Mouse (Mus musculus) regulatory T cell (primary cell): ENCODE data around the gene Bik.

Experiments used
- in situ Hi-C: fragments of 300-600 bp; cut with MboI, MseI; formaldehyde crosslinking; loops from one replicate; pipeline ENCODE4 v1.15.1; 2025; ENCODE audit warnings: high pct_unique_total_duplicates

Bik gene

DNA sequence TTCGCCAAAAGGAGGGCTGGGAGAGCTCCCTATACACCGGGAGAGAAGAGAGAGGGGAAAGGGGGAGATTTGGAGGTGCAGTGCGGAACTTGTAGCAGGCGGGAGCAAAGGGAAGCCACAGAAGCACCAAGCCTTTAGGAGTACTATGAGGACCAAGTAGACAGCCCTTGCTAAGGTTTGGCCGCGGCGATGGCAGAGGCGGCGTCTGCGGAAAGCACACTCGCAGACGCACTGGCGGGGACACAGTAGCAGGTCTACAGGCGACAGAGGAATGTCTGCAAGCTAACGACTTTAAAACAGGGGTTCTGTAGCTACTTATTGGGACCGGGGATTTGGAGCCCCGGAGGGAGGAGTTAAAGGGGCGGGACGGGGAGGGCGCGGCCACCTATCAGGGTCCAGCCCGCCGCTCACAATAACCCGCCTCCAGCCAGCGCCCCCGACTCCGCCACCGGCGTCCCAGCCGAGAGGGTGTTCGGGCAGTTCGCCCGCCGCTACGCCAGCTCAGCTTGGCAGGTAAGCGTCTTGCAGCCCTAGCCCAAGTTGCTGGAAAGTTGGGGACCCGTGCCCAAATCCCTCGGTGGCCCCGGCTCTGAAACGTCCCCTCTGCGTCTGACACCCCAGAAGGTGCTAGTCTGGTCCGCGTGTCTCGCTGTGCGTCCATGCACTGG, at the start of gene Bik:
Bik (plus strand) TSS at position 439 of the 668 bp plus-strand sequence.
- in situ Hi-C loops, result no loop called here

DNA sequence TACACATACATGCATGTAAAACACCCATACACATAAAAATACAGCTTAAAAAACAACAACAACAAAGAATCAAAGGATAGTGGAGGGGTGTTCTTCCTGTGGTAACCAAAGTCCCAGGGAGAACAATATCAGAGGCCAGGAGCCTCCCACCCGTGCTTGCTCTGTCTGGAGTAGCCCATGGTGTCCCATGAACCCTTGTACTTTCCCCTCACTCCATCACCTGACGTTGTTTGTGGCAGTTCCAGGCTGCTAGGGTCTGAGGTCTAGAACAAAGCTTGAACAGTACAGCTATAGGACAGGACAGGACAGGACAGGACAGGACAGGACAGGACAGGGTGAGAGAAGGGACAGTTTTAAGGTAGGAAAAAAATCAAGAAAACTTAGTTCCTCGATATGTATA, 48.6 kb upstream of the Bik start:
- in situ Hi-C loops, result no loop called here

DNA sequence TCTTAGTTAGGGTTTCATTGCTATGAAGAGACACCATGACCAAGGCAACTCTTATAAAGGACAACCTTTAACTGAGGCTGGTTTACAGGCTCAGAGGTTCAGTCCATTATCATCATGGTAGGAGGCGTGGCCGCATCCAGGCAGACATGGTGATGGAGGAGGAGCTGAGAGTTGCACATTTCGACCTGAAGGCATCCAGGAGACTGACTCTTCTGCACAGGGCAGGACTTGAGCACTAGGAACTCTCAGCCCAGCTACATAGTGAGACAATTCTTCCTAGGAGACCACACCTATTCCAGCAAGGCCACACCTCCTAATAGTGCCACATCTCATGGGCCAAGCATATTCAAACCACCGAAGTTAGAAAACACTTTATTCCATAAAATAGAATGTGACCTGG, 46.8 kb upstream of the Bik start:
- in situ Hi-C loops, result no loop called here

DNA sequence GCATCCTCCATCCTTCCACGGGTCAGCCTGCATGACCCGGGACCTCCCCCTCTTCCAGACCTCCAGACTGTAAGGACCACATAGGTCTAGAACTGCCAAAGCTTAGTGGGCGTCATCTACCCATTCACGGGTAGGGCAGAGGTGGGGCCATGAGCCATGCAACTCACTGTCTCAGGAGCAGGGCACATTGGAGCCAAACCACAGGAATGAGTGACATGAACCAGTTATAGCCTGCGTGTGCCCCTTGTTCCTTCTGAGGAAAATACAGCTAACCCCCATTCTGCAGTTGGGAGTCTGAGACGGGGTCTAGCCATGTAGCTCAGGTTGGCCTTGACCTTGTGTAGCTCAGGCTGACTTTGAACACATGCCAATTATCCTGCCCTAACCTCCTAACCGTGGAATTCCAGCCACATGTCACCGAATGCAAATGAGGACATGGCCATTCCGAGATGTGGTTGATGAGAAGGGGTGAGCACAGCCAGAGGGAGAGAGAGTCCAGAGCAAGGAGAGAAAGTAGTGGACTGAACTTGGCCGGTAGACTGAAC, 45.4 kb upstream of the Bik start:
- in situ Hi-C loops, result no loop called here

DNA sequence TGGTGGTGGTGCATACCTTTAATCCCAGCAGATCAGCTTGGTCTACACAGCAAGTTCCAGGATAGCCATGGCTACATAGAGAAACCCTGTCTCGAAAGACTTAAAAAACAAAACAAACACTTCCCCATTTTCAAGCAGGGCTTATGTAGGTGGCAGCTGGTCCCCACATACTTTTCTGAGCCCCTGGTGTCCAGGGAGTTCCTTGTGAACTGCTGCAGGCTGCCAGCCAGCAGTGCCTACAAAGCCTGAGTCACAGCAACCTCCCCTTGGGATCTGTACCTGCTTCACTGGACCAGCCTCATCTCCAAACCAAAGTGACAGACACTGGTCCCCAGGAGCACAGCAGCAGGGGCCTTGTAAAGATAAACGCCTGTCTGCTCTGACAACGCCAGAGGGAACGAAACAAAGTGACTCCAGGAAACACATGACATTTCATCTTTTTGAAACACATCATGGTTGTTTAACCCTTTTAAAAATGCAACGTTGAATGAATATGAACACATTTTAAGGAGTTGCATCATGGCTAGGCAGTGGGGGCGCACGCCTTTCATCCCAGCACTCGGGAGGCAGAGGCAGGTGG, 43.9 kb upstream of the Bik start:
- in situ Hi-C loops, result no loop called here

DNA sequence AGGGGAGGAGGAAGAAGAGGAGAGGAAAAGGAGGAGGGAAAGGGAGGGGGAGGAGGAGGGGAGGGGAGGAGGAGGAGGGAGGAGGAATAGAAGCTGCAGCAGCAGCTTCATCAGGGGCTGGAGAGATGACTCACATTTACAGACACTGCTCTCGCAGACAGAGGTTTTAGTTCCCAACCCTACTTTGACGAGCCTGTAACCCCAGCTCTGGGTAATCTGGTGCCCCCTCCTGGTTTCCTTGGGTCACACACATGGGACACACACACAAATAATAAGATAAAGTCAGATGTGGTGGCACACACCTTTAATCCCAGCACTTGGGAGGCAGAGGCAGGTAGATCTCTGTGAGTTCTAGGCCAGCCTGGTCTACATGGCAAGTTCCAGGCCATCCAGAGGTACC, 43.2 kb upstream of the Bik start:
- in situ Hi-C loops, result no loop called here

DNA sequence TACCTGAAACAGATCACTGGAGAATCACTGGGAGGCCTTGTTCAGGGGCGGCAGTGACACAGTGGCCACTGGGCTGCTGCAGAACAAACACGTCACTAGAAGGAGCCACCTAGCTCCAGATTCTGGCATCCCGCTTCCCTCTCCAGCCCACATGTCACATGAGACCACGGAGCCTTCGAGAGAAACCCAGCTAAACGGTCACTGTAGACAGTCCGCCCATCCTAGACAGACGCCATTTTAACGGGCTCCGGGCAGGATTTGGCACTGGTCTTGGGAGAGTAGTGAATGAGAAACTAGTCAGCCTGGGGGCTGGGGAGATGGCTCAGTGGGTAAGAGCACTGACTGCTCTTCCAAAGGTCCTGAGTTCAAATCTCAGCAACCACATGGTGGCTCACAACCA, 42.4 kb upstream of the Bik start:
- in situ Hi-C loops, result no loop called here

DNA sequence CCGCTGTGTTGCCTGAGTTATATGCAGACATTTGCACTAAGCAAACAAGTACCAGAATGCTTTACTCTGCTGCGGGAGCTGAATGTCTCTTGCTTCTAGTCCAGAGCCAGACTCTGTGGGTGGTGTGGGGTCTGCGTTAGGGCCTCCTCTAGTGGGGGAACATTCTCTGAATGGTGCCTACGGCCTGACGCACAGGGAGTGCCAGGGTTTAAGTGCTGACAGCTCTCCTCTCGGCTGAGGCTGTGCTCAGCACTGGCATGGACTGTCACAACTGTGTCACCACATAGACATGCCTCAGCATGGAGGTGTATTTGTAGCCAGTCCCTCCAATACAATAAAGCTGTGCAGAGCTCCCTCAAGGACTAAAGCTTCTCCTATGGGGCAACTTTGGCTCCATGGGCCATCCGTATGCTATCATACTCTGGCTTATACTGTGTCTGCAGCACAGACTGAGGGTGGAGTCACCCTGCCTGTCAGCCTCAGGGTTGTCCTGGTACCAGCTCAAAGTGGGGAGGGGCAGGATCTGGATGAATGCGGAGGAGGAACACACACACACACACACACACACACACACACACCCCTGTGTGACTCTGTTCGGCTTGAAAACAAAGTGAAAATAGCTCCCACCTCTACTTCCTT, 39.1 kb upstream of the Bik start:
- in situ Hi-C loops, result loop anchor here (5.0 kb wide), 1 partner anchor 115 kb away; no protein-coding TSS in a partner anchor

DNA sequence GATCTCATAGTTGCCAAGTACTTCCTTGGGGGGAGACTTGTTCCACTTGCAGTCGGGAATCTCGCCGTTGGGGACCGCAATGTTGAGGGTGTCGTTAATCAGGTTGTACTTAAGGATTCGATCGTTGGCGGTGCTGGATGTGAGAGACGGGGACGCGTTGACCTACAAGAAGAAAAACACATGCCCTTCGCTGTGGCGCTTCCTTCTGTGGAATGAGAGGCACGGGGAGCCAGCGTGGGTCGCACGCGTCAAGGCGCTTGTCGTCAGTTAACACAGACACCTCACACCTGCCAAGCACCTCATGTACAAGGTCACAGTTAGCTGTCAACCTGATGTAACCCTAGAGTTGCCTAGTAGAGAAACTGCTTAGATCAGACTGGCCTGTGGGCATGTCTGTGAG, 37.2 kb upstream of the Bik start:
- in situ Hi-C loops, result loop anchor here (5.0 kb wide), 1 partner anchor 117 kb away; no protein-coding TSS in a partner anchor

DNA sequence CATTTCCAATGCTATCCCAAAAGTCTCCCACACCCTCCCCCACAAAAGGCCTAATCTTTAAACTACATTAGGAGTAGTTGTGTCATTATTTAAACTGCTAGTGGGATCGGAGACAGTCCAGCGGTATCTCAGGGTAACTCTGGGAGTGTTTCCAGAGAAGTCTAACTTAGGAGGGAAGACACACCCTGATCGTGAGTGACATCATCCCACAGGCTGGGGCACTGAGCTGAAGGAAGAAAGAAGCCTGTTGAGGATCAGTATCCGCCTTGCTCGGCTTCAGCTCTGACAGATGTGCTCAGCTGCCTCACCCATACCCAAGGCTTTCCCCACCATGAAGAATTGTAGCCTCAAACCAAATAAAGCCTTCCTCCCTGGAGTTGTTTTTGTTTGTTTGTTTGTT, 34.8 kb upstream of the Bik start:
- in situ Hi-C loops, result no loop called here

DNA sequence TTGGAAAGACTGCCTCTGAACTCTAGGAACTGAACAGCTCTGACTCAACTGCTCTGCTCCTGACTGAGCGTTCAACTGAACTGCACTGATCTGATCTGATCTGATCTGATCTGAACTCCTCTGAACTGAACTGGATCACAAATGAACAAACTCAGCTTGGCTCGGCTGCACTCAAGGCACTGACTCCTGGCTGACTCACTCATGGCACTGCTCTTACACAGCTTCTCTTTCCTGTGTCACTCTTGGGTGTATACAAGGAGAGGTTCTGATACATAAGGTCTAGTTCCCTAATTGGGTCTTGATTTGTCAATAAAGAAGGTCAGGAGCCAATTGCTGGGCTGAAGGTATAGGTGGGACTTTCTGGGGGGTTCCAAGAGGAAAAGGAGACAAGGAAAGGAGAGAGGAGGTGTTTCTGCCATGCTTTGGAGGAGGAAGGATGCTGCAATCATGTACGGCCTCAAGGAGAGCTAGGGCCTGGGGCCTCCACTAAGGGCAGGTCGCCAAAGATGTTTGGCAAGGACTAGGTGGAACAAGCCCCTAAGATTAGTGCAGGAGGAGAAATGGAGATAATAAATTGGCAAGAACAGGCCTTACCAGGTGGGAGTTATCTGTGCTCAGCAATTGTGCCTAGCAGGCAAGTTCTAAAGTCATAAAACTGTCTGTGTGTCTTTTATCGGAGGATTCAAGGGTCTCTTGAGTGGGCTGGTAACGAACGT, 32.6 kb upstream of the Bik start:
- in situ Hi-C loops, result no loop called here

DNA sequence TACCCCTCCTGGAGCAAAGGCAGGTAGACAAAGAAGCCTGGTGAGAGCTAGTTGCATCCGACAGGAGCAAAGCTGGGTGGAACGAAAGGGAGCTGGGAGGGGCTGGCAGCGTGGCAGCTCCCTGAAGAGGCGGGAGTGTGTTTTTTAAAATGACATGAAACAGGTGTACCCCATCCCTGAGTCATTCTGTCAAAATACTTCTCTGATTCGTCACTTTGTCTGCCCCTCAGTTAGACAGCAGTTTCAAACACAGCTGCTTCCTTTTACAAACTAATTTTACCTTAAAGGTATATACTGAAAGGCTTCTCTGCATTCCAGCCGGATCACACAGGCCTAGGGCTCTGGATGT, 32.1 kb upstream of the Bik start:
- in situ Hi-C loops, result no loop called here

DNA sequence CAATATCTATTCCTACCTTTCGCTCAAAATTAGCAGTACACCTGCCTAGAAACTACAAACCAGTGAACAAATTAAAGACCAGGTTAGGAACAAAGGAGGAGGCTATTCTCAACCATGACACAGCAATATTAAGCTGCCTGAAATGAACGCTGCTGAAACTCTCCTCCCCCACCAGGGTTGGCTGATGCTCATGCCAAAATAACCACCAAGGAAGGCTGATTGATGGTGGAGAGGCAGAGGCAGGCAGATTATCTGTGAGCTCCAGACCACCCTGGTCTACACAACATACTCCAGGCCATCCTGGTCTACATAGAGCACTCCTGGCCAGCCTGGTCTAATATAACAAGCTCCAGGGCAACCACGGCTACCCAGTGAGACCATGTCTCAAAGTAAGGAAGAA, 31.5 kb upstream of the Bik start:
- in situ Hi-C loops, result no loop called here

DNA sequence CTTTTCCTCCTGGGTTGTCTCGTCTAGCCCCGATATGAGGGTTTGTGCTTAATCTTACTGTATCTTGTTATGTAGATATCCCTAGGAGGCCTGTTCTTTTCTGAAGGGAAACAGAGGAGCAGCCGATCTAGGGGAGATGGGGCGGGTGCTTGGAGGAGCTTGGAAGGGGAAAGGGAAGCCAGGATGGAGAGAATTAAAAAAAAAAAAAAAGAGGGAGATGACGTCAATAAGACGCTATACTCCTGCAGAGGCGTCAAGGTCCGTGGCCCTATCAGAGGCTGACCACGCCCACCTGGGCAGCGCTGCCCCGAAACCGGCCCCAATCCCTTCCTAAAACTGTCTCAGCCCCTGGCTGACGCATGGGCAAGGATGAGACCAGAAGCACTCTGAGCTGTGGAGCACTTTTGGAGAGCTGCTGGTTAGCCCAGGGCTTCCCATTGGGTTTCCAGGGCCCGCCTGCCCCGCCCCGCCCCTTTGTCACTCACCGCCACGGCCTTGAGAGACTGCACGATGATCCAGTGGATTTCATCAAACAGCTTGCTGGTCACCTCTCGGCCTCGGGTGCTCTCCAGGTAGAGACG, 30.8 kb upstream of the Bik start:
- in situ Hi-C loops, result no loop called here

DNA sequence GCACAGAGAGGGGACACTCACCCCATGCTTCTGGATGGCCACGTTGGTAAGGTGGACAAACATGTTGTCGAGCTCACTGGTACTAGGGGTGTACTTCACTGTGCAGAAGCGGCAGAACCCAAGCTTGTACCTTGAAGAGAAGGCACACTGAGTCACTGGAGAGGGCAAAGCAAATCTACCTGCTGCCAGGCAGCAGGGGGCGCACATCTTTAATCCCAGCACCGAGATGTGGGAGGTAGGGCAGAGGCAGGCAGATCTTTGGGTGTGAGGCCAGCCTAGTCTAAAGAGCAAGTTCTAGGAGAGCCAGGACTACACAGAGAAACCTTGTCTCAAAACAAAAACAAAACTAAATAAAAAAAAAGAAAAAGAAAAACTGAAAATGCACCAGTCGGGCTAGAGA, 29.4 kb upstream of the Bik start:
- in situ Hi-C loops, result no loop called here

DNA sequence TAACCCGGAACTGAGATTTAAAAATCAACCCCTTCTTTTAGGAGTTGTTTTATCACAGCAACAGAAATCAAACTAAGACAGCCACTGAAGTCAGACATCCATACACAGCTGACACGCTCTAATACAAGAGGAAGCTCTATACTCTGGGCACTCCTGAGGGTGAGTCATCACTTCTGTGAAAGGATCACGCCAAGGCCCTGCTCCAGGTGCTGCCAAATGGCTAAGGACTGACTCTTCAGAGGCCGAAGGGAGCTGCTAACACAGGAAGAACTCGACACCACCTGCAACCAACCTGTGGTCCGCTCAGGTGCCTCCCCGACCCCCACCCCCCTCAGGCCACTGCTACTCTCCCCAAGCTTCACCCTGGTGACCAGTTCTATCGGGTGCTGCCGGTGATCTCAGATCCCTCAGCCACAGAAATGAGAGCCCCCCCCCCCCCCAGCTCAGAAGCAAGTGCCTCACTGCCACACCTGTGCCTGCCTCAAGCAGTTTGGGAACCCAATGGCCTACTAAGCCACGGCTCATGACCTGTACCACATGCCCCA, 27.4 kb upstream of the Bik start:
- in situ Hi-C loops, result no loop called here

DNA sequence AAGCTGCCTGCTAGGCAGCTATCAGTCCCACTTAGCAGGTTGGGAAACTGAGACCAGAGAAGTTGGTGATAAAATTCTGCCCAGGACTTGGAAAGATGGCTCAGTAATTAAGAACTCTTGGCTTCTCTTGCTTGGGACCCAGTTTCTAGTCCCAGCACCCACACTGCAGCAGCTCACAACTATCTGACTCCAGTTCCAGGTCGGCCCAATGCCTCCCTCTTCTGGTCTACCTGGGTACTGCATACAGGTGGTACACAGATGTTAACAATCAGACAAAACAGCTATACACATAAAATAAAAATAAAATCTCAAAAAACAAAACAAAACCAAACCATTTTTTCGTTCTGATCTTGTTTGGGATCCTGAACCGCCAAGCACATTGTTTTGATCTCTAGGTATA, 26.3 kb upstream of the Bik start:
- in situ Hi-C loops, result loop anchor here (25.0 kb wide), 1 partner anchor 1138 kb away; the partner anchor contains the start of gene Ndufa6

DNA sequence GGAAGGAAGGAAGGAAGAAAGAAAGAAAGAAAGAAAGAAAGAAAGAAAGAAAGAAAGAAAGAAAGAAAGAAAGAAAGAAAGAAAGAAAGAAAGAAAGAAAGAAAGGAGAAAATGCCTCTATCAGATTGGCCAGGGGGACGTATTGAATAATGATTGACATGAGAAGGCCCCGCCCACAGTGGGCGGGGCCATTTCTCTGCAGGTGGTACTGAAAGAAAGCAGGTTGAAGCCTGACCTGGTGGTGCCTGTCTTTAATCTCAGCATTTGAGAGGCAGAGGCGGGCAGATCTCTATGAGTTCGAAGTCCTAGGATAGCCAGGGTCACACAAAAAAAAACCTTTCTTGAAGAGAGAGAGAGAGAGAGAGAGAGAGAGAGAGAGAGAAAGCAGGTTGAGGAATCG, 25.2 kb upstream of the Bik start:
- in situ Hi-C loops, result loop anchor here (25.0 kb wide), 1 partner anchor 1139 kb away; the partner anchor contains the start of gene Ndufa6

DNA sequence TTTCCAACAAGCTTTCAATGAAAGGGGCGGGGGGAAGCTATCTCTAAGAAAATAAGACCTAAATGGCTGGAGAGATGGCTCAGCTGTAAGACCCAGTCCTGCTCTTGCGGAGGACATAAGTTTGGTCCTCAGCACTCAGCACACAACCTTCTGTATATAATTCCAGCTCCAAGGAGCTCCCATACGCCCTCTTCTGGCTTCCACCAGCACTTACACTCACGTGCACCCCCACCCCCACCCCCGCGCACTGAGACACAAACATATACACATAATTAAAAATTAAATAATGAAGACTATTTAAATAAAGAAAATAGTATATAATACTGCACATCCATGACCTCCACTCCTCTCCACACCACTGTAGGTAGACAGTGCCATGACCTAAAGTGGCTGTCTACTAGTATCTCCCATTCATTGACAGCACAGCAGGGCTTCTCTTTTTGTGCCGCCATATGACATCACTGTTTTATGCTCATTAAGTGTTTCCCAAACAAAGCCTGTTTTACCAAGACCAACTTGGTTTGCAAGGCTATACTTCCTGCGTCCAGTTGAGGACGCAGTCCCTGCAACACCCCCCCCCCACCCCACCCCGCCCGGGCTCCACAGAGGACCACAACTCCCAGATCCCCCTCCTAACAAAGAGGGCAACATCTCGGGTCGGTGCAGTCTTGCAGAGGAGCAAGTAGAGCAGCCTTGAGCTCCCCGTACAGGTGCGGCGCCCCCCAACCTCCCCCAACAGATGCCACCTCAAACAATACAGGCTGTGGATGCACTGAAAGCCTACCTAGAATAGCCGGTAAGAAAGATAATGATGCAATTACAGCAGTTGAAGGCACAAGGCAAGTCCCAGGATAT, 16.5 kb upstream of the Bik start:
- in situ Hi-C loops, result loop anchor here (25.0 kb wide), 1 partner anchor 1148 kb away; the partner anchor contains the start of gene Ndufa6

DNA sequence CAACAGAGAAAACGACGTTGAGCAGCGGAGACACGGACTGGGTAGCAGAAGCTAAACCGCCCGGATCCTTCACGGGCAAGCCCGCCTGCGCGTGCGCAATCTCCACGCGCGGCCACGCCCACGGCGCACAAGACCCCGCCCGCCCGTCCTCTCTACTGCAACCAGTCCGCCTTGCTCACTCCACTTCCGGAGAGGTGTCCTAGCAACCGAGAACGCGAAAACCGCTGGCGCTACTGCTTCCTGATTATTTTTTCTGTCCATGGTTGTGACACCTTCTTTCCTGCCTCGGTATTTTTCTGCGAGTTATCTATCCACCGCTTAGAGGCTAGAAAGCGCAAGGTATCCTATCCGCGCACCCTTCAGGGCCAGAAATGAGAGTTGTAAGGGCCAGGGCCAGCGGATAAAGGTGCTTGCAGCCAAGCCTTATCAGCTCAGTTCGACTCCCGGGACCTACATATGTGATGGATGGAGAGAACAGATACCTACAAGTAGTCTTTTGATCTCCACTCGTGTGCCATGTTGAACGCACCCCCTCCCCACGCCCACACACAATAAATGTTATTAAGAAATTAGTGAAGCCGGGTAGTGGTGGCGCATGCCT, 15.8 kb upstream of the Bik start, which contains the start of gene Ttll1:
Ttll1 (minus strand) TSS at position 89 of the 601 bp plus-strand sequence.
- in situ Hi-C loops, result loop anchor here (25.0 kb wide), 1 partner anchor 1149 kb away; the partner anchor contains the start of gene Ndufa6
